Mouse (Mus musculus): ENCODE measurements around the gene Ano8.

Gene Ano8

GRCm38 (mm10) chr8:71498816-71499690 is 13.3 kb upstream of the Ano8 start:
- DNase-seq (ENCODE audit: low spot score in 2 of 2): no peak

- DNase-seq (ENCODE audit: low spot score in 2 of 2): no peak
Measured at GRCm38 (mm10) chr8:71497881-71498501, 12.2 kb upstream of the Ano8 start.

- DNase-seq (ENCODE audit: low spot score in 2 of 2): no peak
Measured at GRCm38 (mm10) chr8:71497077-71497645, 11.4 kb upstream of the Ano8 start.

GRCm38 (mm10) chr8:71496481-71496880 is 10.7 kb upstream of the Ano8 start:
- DNase-seq (ENCODE audit: low spot score in 2 of 2): peak in 1 of 2 experiments; percentile 52

- peak in 1 of 2 experiments; percentile 14 for DNase-seq (ENCODE audit: low spot score in 2 of 2)
Measured at GRCm38 (mm10) chr8:71495811-71496210, 10.0 kb upstream of the Ano8 start.

- peak; percentile 65 to 77 for DNase-seq (ENCODE audit: low spot score in 2 of 2)
Measured at GRCm38 (mm10) chr8:71495039-71495438, 9.3 kb upstream of the Ano8 start.

- DNase-seq (ENCODE audit: low spot score in 2 of 2): peak; percentile 85 to 87
Measured at GRCm38 (mm10) chr8:71488454-71488853, 2.7 kb upstream of the Ano8 start.

GRCm38 (mm10) chr8:71487691-71488445 is 2.1 kb upstream of the Ano8 start, which contains the start of gene Gtpbp3:
TSS of gene Gtpbp3 (plus strand) at chr8:71488103.
- peak in 1 of 2 experiments; percentile 74 for DNase-seq (ENCODE audit: low spot score in 2 of 2)

GRCm38 (mm10) chr8:71486136-71486529 is 370 bp upstream of the Ano8 start:
- no peak for DNase-seq (ENCODE audit: low spot score in 2 of 2)

GRCm38 (mm10) chr8:71484736-71485135 is 1.0 kb downstream of the Ano8 start:
- no peak for DNase-seq (ENCODE audit: low spot score in 2 of 2)

- no peak for DNase-seq (ENCODE audit: low spot score in 2 of 2)
Measured at GRCm38 (mm10) chr8:71483932-71484331, 1.8 kb downstream of the Ano8 start.

GRCm38 (mm10) chr8:71478943-71479342 is 6.8 kb downstream of the Ano8 start:
- no peak for DNase-seq (ENCODE audit: low spot score in 2 of 2)

GRCm38 (mm10) chr8:71477196-71477845 is 8.4 kb downstream of the Ano8 start:
- DNase-seq (ENCODE audit: low spot score in 2 of 2): no peak

GRCm38 (mm10) chr8:71476099-71476940 is 9.4 kb downstream of the Ano8 start:
- peak; percentile 77 to 84 for DNase-seq (ENCODE audit: low spot score in 2 of 2)

GRCm38 (mm10) chr8:71475702-71476075 is 10.1 kb downstream of the Ano8 start:
- DNase-seq (ENCODE audit: low spot score in 2 of 2): no peak

GRCm38 (mm10) chr8:71474785-71475701 is 10.7 kb downstream of the Ano8 start:
- no peak for DNase-seq (ENCODE audit: low spot score in 2 of 2)

- DNase-seq (ENCODE audit: low spot score in 2 of 2): no peak
Measured at GRCm38 (mm10) chr8:71474344-71474743, 11.4 kb downstream of the Ano8 start.

- no peak for DNase-seq (ENCODE audit: low spot score in 2 of 2)
Measured at GRCm38 (mm10) chr8:71472601-71473386, 13.0 kb downstream of the Ano8 start.

- DNase-seq (ENCODE audit: low spot score in 2 of 2): peak in 1 of 2 experiments; percentile 12
Measured at GRCm38 (mm10) chr8:71471861-71472260, 13.9 kb downstream of the Ano8 start.
